Mouse (Mus musculus): Measurements from ENCODE around the gene Slc35e4.

The Slc35e4 gene

GRCm38 (mm10) chr11:3862661-3863453, 51.6 kb downstream of the Slc35e4 start:
- no peak for DNase-seq

GRCm38 (mm10) chr11:3860361-3860760, 54.1 kb downstream of the Slc35e4 start:
- no peak for DNase-seq

GRCm38 (mm10) chr11:3859778-3860177, 54.7 kb downstream of the Slc35e4 start:
- DNase-seq: no peak

GRCm38 (mm10) chr11:3857902-3858301, 56.6 kb downstream of the Slc35e4 start:
- DNase-seq: no peak
